Mouse (Mus musculus) erythroblast, embryonic 14.5 days (primary cell): Measurements from ENCODE around the gene Pelo. TPM values are rescaled to one million over a fixed set of nuclear protein-coding genes. Genes with fewer than 3 reads are reported as not detected.
A peak's percentile ranks its signal among the peaks of the same experiment; 100 is the strongest.

Source experiments
- H3K27me3 ChIP-seq: 2 replicates; pipeline ENCODE4 v1.6.1; 2012; ENCODE audit warnings: inconsistent platforms; ENCODE audit not compliant: control insufficient read depth
- H3K36me3 ChIP-seq: 2 replicates; pipeline ENCODE4 v1.6.1; 2012; ENCODE audit warnings: mild to moderate bottlenecking, inconsistent platforms; ENCODE audit not compliant: control insufficient read depth
- H3K4me1 ChIP-seq: 2 replicates; pipeline ENCODE4 v1.6.1; 2012; ENCODE audit warnings: inconsistent platforms; ENCODE audit not compliant: control insufficient read depth
- H3K4me3 ChIP-seq: replicated peaks from 2 replicates; pipeline ENCODE3; 2012; ENCODE audit warnings: moderate library complexity, mild to moderate bottlenecking, inconsistent platforms
- H3K9me3 ChIP-seq: 2 replicates; pipeline ENCODE4 v1.6.1; 2012; ENCODE audit warnings: low read length, inconsistent platforms, mixed read lengths; ENCODE audit not compliant: control insufficient read depth
- GATA1 ChIP-seq: IDR thresholded peaks from 2 replicates; pipeline ENCODE4 v1.6.1; 2012; ENCODE audit warnings: low read length, inconsistent platforms, mixed read lengths
- TAL1 ChIP-seq: IDR thresholded peaks from 3 replicates; pipeline ENCODE4 v1.6.1; 2012; ENCODE audit warnings: low read length, inconsistent platforms, mixed read lengths
- polyA plus RNA-seq: library from polyadenylated mRNA; stranded (reverse); fragments of >175 nt; gene quantifications from 2 replicates; pipeline ENCODE4 v1.2.3, GENCODE M21; 2012

Gene Pelo
- polyA plus RNA-seq, 1 experiment, result 7.5 TPM

DNA sequence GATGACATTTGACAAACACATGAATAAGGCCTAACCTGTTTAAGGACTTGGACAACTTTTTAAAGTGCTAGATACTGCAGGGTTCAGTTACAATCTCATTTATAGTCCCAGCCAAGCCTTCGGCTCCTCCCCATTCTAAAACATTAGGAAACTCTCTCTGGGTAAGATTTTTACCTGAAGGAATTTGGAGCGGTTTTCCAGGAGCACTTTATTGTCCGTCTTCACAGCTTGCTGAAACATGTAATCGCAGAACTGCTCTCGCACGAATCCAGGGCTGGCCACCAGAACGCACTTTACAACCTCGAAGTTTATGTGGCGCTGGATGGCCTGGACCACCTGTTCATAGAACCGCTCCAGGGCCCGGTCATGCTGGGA lies 979 bp downstream of the Pelo start:
- no peaks in the 10 kb centered on the region for H3K9me3 ChIP-seq
- H3K4me3 ChIP-seq, result peak overlapping the region; percentile 65
- TF ChIP-seq TAL1 (no peak), GATA1 (no peak)
- peaks cover 52% of the 10 kb centered on the region for H3K4me1 ChIP-seq
- H3K27me3 ChIP-seq, result no peaks in the 10 kb centered on the region
- H3K36me3 ChIP-seq, result peaks cover 49% of the 10 kb centered on the region

DNA sequence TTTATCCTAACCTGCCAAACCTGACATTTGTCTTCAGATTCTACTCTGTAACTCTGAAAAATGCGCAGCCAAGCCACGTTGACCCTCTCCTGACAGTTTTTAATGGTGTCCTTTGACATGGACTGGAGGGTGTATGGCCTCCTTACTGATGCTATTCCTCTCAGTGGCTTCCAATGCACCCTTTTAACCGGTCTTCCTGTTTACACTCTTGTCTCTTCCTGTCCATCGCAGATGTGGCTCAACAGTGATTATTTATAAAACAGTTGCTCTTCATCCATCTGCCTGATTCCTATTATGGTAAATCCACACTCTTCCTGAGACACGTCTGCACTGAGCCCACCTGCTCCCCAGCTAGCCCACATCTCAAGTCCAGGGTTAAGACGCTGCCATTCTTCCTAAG lies 4.0 kb downstream of the Pelo start:
- Histone ChIP-seq H3K4me1 (peaks cover 36% of the 10 kb centered on the region), H3K27me3 (no peaks in the 10 kb centered on the region), H3K4me3 (no peak overlapping the region), H3K36me3 (peaks cover 56% of the 10 kb centered on the region), H3K9me3 (no peaks in the 10 kb centered on the region)
- TF ChIP-seq TAL1 (no peak), GATA1 (no peak)

DNA sequence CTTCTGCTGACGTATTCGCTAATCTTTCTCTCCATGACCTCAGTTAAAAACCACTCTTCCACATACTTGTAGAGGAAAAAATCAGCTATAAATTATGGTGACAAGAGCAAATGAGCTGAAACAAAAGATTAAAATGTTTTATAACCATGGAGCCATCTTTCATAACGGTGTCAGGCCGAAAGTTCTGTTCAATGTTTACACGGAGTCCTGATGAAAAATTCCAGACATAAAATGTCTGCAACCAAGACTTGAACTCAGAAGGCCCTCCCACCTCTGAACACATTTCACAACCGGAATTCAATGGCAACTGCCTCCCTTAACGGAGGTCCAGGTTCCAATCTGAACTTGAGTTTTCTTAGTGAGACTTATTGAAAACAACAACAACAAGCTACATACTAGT lies 7.6 kb downstream of the Pelo start:
- Histone ChIP-seq H3K4me1 (peaks cover 11% of the 10 kb centered on the region), H3K27me3 (no peaks in the 10 kb centered on the region), H3K4me3 (no peak overlapping the region), H3K36me3 (peaks cover 34% of the 10 kb centered on the region), H3K9me3 (no peaks in the 10 kb centered on the region)
- TF ChIP-seq GATA1 (no peak), TAL1 (no peak)

DNA sequence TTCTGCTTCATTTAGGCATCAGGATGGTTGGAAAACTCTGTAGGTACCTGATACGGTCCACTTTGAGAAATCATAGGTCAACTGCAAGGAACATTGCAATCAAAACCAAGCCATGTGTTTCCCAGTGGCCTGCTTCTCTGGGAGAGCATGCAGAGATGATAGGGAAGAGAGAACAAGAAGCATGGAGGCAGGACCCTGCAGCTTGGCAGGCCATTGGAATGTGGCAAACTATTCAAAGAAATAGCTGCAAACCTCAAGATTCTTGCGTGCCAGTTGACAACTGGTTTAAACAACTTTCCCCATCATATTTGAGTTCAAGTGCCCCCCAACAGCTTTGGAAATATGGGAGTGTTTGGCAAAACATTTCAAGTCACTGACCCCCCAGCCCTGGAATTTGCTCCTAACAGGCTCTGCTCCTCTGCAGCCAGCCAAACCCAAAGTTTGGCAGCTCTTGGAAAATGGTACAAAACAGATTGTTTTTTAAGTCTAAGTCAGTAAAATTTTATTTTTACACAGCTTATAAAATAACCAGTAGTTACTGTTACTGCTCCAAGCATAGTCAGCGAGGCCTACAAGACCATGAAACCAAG lies 9.9 kb downstream of the Pelo start:
- Histone ChIP-seq H3K9me3 (no peaks in the 10 kb centered on the region), H3K36me3 (peaks cover 13% of the 10 kb centered on the region), H3K4me1 (no peaks in the 10 kb centered on the region; the same call in 1 of the 2 replicates), H3K27me3 (no peaks in the 10 kb centered on the region), H3K4me3 (no peak overlapping the region)
- TF ChIP-seq TAL1 (no peak), GATA1 (no peak)

DNA sequence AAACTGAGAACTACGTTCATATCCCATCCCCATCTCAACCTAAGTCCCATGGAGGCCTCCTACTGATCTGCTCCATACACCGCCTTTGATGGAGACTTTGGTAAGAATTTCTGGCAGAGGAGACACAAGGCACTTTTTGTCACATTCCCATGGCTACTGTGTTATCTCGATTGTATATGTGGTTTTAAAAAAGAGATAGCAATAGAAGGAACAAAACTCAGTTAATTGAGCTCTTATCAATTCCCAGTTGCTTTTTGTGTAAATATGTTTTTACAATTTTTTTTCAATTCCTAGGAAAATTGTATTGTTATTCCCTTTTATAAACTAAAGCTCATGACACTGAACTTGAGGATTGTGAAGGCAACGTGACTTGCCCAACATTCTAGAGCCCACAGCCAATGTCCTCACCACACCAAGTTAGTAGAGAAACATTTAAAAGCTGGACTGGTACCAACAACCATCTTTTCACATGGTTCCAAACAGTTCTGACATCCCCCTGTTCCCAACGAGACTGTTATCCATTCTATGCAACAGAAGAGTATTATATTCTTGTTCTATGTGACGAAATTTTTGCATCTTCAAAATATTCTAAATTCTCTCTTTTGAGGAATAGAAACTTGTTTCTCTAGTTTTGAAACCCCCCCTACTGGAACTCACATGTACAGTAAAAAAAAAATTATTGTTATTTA lies 10.8 kb downstream of the Pelo start:
- Histone ChIP-seq H3K4me3 (no peak overlapping the region), H3K9me3 (no peaks in the 10 kb centered on the region), H3K36me3 (peaks cover 8% of the 10 kb centered on the region), H3K27me3 (no peaks in the 10 kb centered on the region), H3K4me1 (no peaks in the 10 kb centered on the region; the same call in 1 of the 2 replicates)
- TF ChIP-seq TAL1 (no peak), GATA1 (no peak)

DNA sequence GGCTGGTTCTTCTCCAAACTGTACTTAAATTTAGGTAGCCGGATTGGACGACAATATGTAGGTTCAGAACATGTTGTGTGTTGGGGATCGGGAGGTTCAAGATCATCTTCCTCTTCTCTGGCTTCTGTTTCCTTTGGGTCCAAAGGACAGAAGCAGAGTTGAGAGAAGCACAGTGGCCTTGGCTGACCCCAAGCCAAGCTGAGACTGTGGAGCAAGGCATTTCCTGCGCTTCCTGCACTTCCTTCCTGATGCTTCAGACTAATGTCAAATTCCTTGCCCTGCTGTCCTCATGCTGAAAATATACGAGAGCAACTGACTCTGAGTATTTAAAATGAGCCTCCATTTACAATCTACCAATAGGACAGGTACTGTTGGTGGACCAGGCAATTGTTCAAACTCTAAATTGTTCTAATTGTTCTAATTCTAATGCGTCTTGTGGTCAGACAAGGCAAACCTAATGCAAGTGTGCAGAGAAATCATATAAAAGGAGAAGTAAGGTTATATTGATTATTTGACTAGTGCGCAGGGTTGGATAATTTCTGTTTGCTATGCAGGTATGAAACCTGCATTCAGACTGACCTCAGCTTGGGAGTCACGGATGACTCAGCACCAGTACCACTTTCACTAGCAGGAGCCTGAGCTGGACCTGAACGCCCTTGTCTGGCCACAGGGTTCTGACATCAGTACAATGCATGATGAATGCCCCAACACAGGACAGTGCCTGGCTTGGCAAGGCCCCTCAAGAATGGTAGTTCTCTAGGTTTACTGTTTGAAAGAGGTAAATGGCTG lies 12.4 kb downstream of the Pelo start:
- TF ChIP-seq TAL1 (no peak), GATA1 (no peak)
- H3K4me3 ChIP-seq, result no peak overlapping the region

DNA sequence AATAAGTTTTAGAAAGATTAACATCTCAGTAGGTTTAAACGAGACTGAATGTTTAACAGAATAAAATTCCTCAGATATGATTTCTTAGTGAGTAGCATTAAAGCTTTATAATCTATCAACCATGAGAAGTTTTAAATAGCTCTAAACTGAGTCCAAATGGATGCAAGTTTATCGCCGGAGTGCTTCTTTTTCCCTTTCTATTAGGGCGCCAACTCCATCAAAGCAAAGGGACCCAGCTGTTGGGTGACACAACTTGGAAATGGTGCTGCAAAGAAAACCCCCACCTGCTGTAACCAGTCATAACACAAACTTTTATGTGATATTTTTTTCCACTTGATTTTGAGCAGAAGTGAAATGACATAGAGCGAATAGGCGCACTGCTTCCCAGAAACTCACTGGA lies 17.6 kb downstream of the Pelo start:
- Histone ChIP-seq H3K9me3 (no peaks in the 10 kb centered on the region), H3K27me3 (no peaks in the 10 kb centered on the region), H3K4me1 (no peaks in the 10 kb centered on the region), H3K4me3 (no peak overlapping the region), H3K36me3 (no peaks in the 10 kb centered on the region)
- TF ChIP-seq TAL1, result no peak
- TF ChIP-seq GATA1, result no peak

More for the DNA sequence above, 12.4 kb downstream of the Pelo start:
- Histone ChIP-seq H3K4me1 (no peaks in the 10 kb centered on the region; the same call in 1 of the 2 replicates), H3K36me3 (peaks cover 2% of the 10 kb centered on the region; the same call in 1 of the 2 replicates), H3K27me3 (no peaks in the 10 kb centered on the region), H3K9me3 (no peaks in the 10 kb centered on the region)

DNA sequence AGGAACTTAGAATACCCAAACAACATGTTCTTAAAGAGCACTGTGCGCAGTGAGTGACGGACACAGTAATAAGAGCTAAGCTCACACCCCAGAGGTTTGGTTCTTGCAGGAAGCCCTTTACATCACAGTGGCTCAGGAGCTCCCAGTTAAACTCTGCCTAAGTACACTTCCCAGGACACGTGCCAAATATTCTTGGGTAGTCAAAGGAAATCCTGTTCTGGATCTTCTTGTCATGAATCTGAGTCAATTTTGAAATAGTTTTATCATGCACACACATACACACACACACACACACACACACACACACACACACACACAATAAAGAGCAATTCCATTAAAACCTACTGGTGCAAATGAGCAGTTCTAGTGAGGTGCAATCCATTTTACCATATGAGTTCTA lies 18.6 kb downstream of the Pelo start:
- Histone ChIP-seq H3K27me3 (no peaks in the 10 kb centered on the region), H3K36me3 (no peaks in the 10 kb centered on the region), H3K4me3 (no peak overlapping the region), H3K9me3 (no peaks in the 10 kb centered on the region), H3K4me1 (no peaks in the 10 kb centered on the region)
- no peak for TF ChIP-seq TAL1
- no peak for TF ChIP-seq GATA1

DNA sequence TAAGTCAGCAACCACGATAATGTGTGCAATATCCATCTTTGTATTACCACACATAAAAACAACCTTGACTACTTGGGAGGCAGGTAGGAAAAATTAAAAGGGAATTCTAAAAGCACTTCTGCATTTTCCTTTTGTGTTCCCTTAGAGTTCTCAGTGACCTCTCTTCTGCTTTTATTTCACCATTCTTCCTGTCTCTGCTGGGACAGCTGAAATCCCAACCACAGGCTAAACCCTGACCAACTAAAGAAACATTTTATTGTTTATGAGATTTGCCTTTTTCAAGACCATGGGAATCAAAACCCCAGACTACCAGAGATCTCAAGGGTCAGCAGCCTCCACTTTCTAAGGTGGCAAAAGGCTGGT lies 22.0 kb downstream of the Pelo start:
- H3K36me3 ChIP-seq, result no peaks in the 10 kb centered on the region
- H3K4me1 ChIP-seq, result no peaks in the 10 kb centered on the region
- no peaks in the 10 kb centered on the region for H3K9me3 ChIP-seq
- no peaks in the 10 kb centered on the region for H3K27me3 ChIP-seq
- H3K4me3 ChIP-seq, result no peak overlapping the region
- TF ChIP-seq TAL1 (no peak), GATA1 (no peak)
